Mouse (Mus musculus): ENCODE results near the gene Usp4. TPM values are rescaled to one million over a fixed set of nuclear protein-coding genes. Genes with fewer than 3 reads are reported as not detected.

Usp4 gene
- total and polyA plus RNA-seq, 3 experiments: 85.4 to 128 TPM; not detected in 1

DNA sequence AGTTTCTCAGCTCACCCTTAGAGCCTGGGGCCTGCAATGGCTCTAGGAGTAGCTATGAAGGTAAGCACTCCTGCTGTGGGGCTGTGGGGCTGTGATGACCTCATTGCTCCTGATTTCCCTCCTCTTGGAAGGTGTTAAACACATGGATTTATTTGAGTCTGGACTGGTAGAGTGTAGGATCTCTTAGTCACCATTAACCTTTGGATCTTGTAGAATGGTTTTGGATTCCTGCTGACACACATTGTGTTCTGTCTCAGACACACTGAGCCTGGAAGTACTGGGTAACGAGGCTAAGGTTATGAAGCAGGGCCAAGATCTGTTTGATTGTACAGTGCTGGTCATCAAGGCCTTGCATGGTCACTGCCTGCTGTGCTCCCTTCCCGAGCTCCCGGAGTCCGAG is 31.6 kb downstream of the Usp4 start:
- Histone ChIP-seq H3K9me3 (replicated peaks; ENCODE audit: insufficient read depth, low read length) (no peaks in the 10 kb centered on the region), H3K4me1 (ENCODE audit: control insufficient read depth in 1 of 2, insufficient read depth in 2 of 2, low read length in 2 of 2) (no peaks in the 10 kb centered on the region), H3K27me3 (ENCODE audit: control insufficient read depth in 1 of 2, insufficient read depth in 2 of 2, low read length in 2 of 2) (no peaks in the 10 kb centered on the region), H3K9ac (ENCODE audit: control insufficient read depth, low read depth, low read length, poor library complexity, severe bottlenecking) (no peak overlapping the region), H3K27ac (ENCODE audit: control insufficient read depth, low read depth, low read length) (no peak overlapping the region), H3K4me3 (ENCODE audit: control insufficient read depth in 1 of 2, insufficient read depth in 1 of 2, low read depth in 2 of 2, low read length in 2 of 2) (no peak overlapping the region), H3K36me3 (ENCODE audit: control insufficient read depth in 1 of 2, insufficient read depth in 2 of 2, low read length in 2 of 2) (peaks cover 0 to 19% of the 10 kb centered on the region in 2 experiments; a peak in 2 of 4 replicates), H3K79me2 (ENCODE audit: control insufficient read depth, insufficient read depth, low read length, poor library complexity) (no peaks in the 10 kb centered on the region)
- TF ChIP-seq ZC3H11A (IDR thresholded peaks at IDR 0.05; ENCODE audit: low read depth, low read length) (no peak), SIN3A (IDR thresholded peaks at IDR 0.05; ENCODE audit: low read length) (no peak), GATA1 (IDR thresholded peaks at IDR 0.05; ENCODE audit: low read depth, low read length) (no peak), POLR2AphosphoS2 (IDR thresholded peaks at IDR 0.05; ENCODE audit: low read length) (no peak), MXI1 (IDR thresholded peaks at IDR 0.05; ENCODE audit: low read depth, low read length) (no peak), NRF1 (IDR thresholded peaks at IDR 0.05; ENCODE audit: insufficient read depth, low read depth, low read length, poor library complexity, severe bottlenecking) (no peak), MAZ (IDR thresholded peaks at IDR 0.05; ENCODE audit: low read depth, low read length) (no peak)
- DNase-seq (ENCODE audit: low read depth, low spot score): no peak

DNA sequence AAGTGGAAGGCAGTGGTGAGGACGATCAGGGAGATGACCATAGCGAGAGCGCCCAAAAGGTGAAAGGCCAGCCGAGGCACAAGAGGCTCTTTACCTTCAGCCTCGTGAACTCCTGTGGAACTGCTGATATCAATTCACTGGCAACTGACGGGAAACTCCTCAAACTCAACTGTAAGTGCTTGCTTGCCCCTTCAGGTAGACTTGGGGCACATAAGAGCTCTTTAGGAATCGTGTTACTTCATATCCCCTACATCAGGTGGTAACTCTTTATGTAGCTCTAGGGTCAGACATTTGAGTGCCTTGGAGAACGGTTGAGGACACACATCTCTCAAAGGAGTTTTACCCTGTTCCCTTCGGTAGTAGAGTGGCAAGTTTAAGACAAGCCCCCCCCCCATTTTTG is 33.7 kb downstream of the Usp4 start:
- Histone ChIP-seq H3K27me3 (ENCODE audit: control insufficient read depth in 1 of 2, insufficient read depth in 2 of 2, low read length in 2 of 2) (no peaks in the 10 kb centered on the region), H3K79me2 (ENCODE audit: control insufficient read depth, insufficient read depth, low read length, poor library complexity) (no peaks in the 10 kb centered on the region), H3K27ac (ENCODE audit: control insufficient read depth, low read depth, low read length) (no peak overlapping the region), H3K4me1 (ENCODE audit: control insufficient read depth in 1 of 2, insufficient read depth in 2 of 2, low read length in 2 of 2) (no peaks in the 10 kb centered on the region), H3K9ac (ENCODE audit: control insufficient read depth, low read depth, low read length, poor library complexity, severe bottlenecking) (no peak overlapping the region), H3K36me3 (ENCODE audit: control insufficient read depth in 1 of 2, insufficient read depth in 2 of 2, low read length in 2 of 2) (peaks cover 0 to 28% of the 10 kb centered on the region in 2 experiments; a peak in 2 of 4 replicates), H3K4me3 (ENCODE audit: control insufficient read depth in 1 of 2, insufficient read depth in 1 of 2, low read depth in 2 of 2, low read length in 2 of 2) (no peak overlapping the region), H3K9me3 (replicated peaks; ENCODE audit: insufficient read depth, low read length) (no peaks in the 10 kb centered on the region)
- no peak for DNase-seq (ENCODE audit: low read depth, low spot score)
- TF ChIP-seq ZC3H11A (IDR thresholded peaks at IDR 0.05; ENCODE audit: low read depth, low read length) (no peak), ZKSCAN1 (IDR thresholded peaks at IDR 0.05; ENCODE audit: low read depth, low read length) (no peak), USF2 (IDR thresholded peaks at IDR 0.05; ENCODE audit: borderline replicate concordance in 1 of 2, insufficient read depth in 1 of 2, low read depth in 1 of 2, low read length in 2 of 2) (no peak), GABPA (IDR thresholded peaks at IDR 0.05; ENCODE audit: low read depth, low read length) (no peak), TBP (IDR thresholded peaks at IDR 0.05; ENCODE audit: low read depth, low read length) (no peak), KAT2A (conservative IDR thresholded peaks at IDR 0.05; ENCODE audit: low read depth, low read length) (no peak), GATA1 (IDR thresholded peaks at IDR 0.05; ENCODE audit: low read depth, low read length) (no peak)

- DNase-seq (ENCODE audit: low read depth, low spot score): no peak
- Histone ChIP-seq H3K27ac (ENCODE audit: control insufficient read depth, low read depth, low read length) (no peak overlapping the region), H3K36me3 (ENCODE audit: control insufficient read depth in 1 of 2, insufficient read depth in 2 of 2, low read length in 2 of 2) (peaks cover 0 to 24% of the 10 kb centered on the region in 2 experiments; a peak in 2 of 4 replicates)
These were observed 37.4 kb downstream of the Usp4 start for GRCm38 (mm10) chr9:108385006-108385405.

More at GRCm38 (mm10) chr9:108385006-108385405, 37.4 kb downstream of the Usp4 start:
- TF ChIP-seq USF1 (IDR thresholded peaks at IDR 0.05; ENCODE audit: low read depth, low read length): no peak
- no peak for TF ChIP-seq ZKSCAN1 (IDR thresholded peaks at IDR 0.05; ENCODE audit: low read depth, low read length)
- TF ChIP-seq CHD2 (IDR thresholded peaks at IDR 0.05; ENCODE audit: low read length): no peak
- TF ChIP-seq CTCF (IDR thresholded peaks at IDR 0.05 in 2 of 3, conservative IDR thresholded peaks at IDR 0.05 in 1 of 3; ENCODE audit: control insufficient read depth in 1 of 3, insufficient read depth in 1 of 3, low read depth in 2 of 3, low read length in 3 of 3, poor library complexity in 1 of 3, severe bottlenecking in 1 of 3): no peak
- TF ChIP-seq RCOR1 (IDR thresholded peaks at IDR 0.05; ENCODE audit: low read depth, low read length): no peak
- TF ChIP-seq MAZ (IDR thresholded peaks at IDR 0.05; ENCODE audit: low read depth, low read length): no peak
- TF ChIP-seq UBTF (IDR thresholded peaks at IDR 0.05; ENCODE audit: borderline replicate concordance, insufficient read depth, low read depth, low read length): no peak
- no peak for TF ChIP-seq NRF1 (IDR thresholded peaks at IDR 0.05; ENCODE audit: insufficient read depth, low read depth, low read length, poor library complexity, severe bottlenecking)
- TF ChIP-seq GABPA (IDR thresholded peaks at IDR 0.05; ENCODE audit: low read depth, low read length): no peak
- TF ChIP-seq SMC3 (IDR thresholded peaks at IDR 0.05; ENCODE audit: low read depth, low read length): no peak
- no peak for TF ChIP-seq MAX (IDR thresholded peaks at IDR 0.05; ENCODE audit: low read length)
- no peak for TF ChIP-seq SIN3A (IDR thresholded peaks at IDR 0.05; ENCODE audit: low read length)
- TF ChIP-seq ETS1 (IDR thresholded peaks at IDR 0.05; ENCODE audit: low read depth, low read length): no peak
- no peak for TF ChIP-seq NELFE (IDR thresholded peaks at IDR 0.05; ENCODE audit: low read depth, low read length)
- TF ChIP-seq MYC (IDR thresholded peaks at IDR 0.05; ENCODE audit: low read depth, low read length): no peak
- TF ChIP-seq BHLHE40 (IDR thresholded peaks at IDR 0.05; ENCODE audit: borderline replicate concordance, low read depth, low read length): no peak
- no peak for TF ChIP-seq KAT2A (conservative IDR thresholded peaks at IDR 0.05; ENCODE audit: low read depth, low read length)
- no peaks in the 10 kb centered on the region for H3K79me2 ChIP-seq (ENCODE audit: control insufficient read depth, insufficient read depth, low read length, poor library complexity)
- no peak overlapping the region for H3K9ac ChIP-seq (ENCODE audit: control insufficient read depth, low read depth, low read length, poor library complexity, severe bottlenecking)
- H3K4me1 ChIP-seq (ENCODE audit: control insufficient read depth in 1 of 2, insufficient read depth in 2 of 2, low read length in 2 of 2): no peaks in the 10 kb centered on the region
- H3K4me3 ChIP-seq (ENCODE audit: control insufficient read depth in 1 of 2, insufficient read depth in 1 of 2, low read depth in 2 of 2, low read length in 2 of 2): no peak overlapping the region
- no peaks in the 10 kb centered on the region for H3K9me3 ChIP-seq (replicated peaks; ENCODE audit: insufficient read depth, low read length)
- no peaks in the 10 kb centered on the region for H3K27me3 ChIP-seq (ENCODE audit: control insufficient read depth in 1 of 2, insufficient read depth in 2 of 2, low read length in 2 of 2)
